Mouse (Mus musculus) layer of hippocampus, postnatal 10 days (tissue): ENCODE results near the gene D6Ertd527e. TPM values are rescaled to one million over a fixed set of nuclear protein-coding genes. Genes with fewer than 3 reads are reported as not detected.

Experiments
- DNase-seq, 2 experiments: peaks; one replicate each; pipeline ENCODE4 v3.0.0; 2021; ENCODE audit warnings: low spot score in 2 of 2
- total RNA-seq, 2 experiments: library from RNA; stranded (reverse); gene quantifications; 2 replicates each; pipeline ENCODE4 v1.2.3; 2021

Gene D6Ertd527e
- total RNA-seq, 2 experiments from 2014 or later, result not detected

- no peak for DNase-seq
Observed at GRCm38 (mm10) chr6:87151427-87151826, 46.9 kb downstream of the D6Ertd527e start.

- no peak for DNase-seq
Observed at GRCm38 (mm10) chr6:87152461-87153230, 48.1 kb downstream of the D6Ertd527e start.

GRCm38 (mm10) chr6:87153231-87153580, 48.7 kb downstream of the D6Ertd527e start:
- DNase-seq, result no peak

- DNase-seq, result no peak
Observed at GRCm38 (mm10) chr6:87153836-87154235, 49.3 kb downstream of the D6Ertd527e start.

GRCm38 (mm10) chr6:87158062-87158623, 53.6 kb downstream of the D6Ertd527e start:
- no peak for DNase-seq

- DNase-seq, result no peak
Observed at GRCm38 (mm10) chr6:87160196-87160595, 55.6 kb downstream of the D6Ertd527e start.

- DNase-seq, result no peak
Observed at GRCm38 (mm10) chr6:87161391-87162263, 57.1 kb downstream of the D6Ertd527e start.

Other genes with a start within 250 kb of the D6Ertd527e start
- 10 to 100 TPM; 59.3 to 63.0 TPM for gene Nfu1, start 95.5 kb upstream of the D6Ertd527e start, total RNA-seq
- gene Gfpt1, start 61.9 kb upstream of the D6Ertd527e start, total RNA-seq, result 10 to 100 TPM; 64.1 to 66.4 TPM
- 10 to 100 TPM; 15.4 to 16.5 TPM for gene Antxr1, start 231.1 kb downstream of the D6Ertd527e start, total RNA-seq
- gene Gkn1, start 246.2 kb downstream of the D6Ertd527e start, total RNA-seq, result not detected